Mouse (Mus musculus): ENCODE measurements around the gene Fam234b.

GRCm38 (mm10) chr6:135188629-135189028, 9.1 kb upstream of the Fam234b start:
- no peak for TF ChIP-seq TAL1 (IDR thresholded peaks at IDR 0.05; ENCODE audit: low read length)
- TF ChIP-seq GATA1 (IDR thresholded peaks at IDR 0.05; ENCODE audit: low read length) = no peak
